Mouse (Mus musculus) CH12.LX (cell line): ENCODE data around the gene Romo1.

Experiments
- CTCF ChIP-seq, 2 experiments: IDR thresholded peaks in 1 of 2; conservative IDR thresholded peaks in 1 of 2; 2 replicates each; pipeline ENCODE4 v1.5.1; 2011 to 2012; ENCODE audit warnings: low read depth in 2 of 2, low read length in 2 of 2, improper control_type of control experiment in 1 of 2, inconsistent platforms in 1 of 2, mild to moderate bottlenecking in 1 of 2, moderate library complexity in 1 of 2
- JUN ChIP-seq: IDR thresholded peaks from 2 replicates; pipeline ENCODE4 v1.6.1; 2011; ENCODE audit warnings: low read depth, mild to moderate bottlenecking, low read length, improper control_type of control experiment, moderate library complexity; ENCODE audit not compliant: insufficient read depth
- MAFK ChIP-seq: IDR thresholded peaks from 2 replicates; pipeline ENCODE4 v1.6.1; 2011; ENCODE audit warnings: low read length, improper control_type of control experiment; ENCODE audit not compliant: insufficient replicate concordance
- NELFE ChIP-seq: IDR thresholded peaks from 2 replicates; pipeline ENCODE4 v1.6.1; 2011; ENCODE audit warnings: low read depth, low read length, improper control_type of control experiment
- RCOR1 ChIP-seq: conservative IDR thresholded peaks from 2 replicates; pipeline ENCODE4 v1.6.1; 2012; ENCODE audit warnings: low read depth, mild to moderate bottlenecking, inconsistent platforms, low read length, improper control_type of control experiment
- TCF12 ChIP-seq: IDR thresholded peaks from 2 replicates; pipeline ENCODE4 v1.6.1; 2014; ENCODE audit warnings: low read depth, mild to moderate bottlenecking, inconsistent platforms, low read length, improper control_type of control experiment

DNA sequence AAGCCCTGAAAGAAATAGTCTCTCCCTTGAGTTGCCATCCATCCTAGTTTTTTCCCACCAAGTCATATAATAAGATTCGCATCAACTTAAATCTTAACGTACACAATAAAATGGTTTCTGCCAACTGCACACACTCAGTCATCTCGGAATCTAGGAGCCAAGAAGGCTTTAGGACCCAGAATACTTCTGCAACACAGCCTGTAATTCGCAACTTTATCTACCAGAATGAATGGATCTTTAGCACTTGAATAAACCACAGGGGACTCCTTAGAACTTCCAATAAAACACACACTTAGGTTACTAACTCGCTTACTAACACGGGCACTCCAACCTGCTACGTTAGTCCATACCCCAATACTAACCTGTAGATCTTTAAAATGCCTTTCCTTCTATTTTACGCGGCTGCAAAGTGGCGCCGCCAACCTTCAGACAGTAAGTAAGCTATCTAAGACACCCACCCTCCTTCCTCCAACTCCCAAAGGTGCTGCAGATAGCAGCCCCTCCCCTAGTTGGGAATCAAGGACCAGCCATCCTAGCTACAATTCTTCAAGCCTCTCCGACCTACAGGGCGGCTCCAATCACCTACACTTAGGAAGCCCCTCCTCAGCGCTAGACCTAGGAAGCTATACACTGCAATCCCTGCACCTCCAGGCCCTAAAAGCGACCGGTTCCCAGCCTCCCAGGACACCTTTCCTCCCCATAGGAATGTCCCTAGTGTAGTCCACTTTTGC, 33.0 kb upstream of the Romo1 start:
- TF ChIP-seq JUN (no peak), RCOR1 (no peak), MAFK (no peak), CTCF (conservative IDR thresholded peaks at IDR 0.05 in 1 of 2, IDR thresholded peaks at IDR 0.05 in 1 of 2; ENCODE audit: low read depth in 2 of 2, low read length in 2 of 2) (no peak), TCF12 (no peak), NELFE (no peak)
